In the genomic region with DNA sequence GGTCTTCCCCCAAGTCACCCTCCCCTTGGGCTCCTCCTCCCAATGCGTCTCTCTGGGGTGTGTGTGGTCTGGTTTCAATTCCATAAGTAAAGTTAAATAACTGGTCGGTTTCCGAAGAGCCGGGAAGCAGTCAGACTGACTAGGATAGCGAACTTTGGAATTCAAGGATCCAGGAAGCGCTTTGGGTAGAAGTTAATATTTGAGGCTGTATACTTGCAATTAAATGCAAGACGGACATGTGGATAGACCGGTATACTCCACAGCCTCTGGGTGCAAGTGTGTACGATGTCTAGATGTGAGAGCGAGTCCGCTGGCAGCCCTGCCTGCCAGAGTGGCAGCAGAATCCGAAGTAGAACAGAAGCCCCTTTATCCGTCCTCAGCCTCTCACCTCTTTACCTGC, we compare ENCODE assay signal across 20 mouse cellular contexts. TPM values are rescaled to one million over a fixed set of nuclear protein-coding genes. Genes with fewer than 3 reads are reported as not detected.
DNase-seq lines count a peak whose midpoint lies in the region; ATAC-seq and TF ChIP-seq lines count a peak whose summit lies in the region.
"Had no signal": no experiment of that assay in that cellular context is flagged by ENCODE, and none has a peak within 500 bp of the region (broad histone marks: within the 10 kb centered on the region; RNA-seq: fewer than 3 reads in every experiment).

No protein-coding gene starts in this region.

- peak; percentile 42 for DNase-seq in forebrain, postnatal 0 days
- peak; percentile 95 for DNase-seq in midbrain, embryonic 11.5 days (ENCODE audit: low spot score, missing footprints)
- no peak for DNase-seq in midbrain, embryonic 14.5 days
- peak; percentile 77 for DNase-seq in limb, embryonic 11.5 days (ENCODE audit: low spot score)
- no peak for DNase-seq in thymus, adult 2 months
- DNase-seq in spleen, postnatal 4 days (ENCODE audit: low spot score in 2 of 2): no peak
- DNase-seq: heart, postnatal 36 days had no signal

- H3K9ac ChIP-seq in forebrain, postnatal 0 days: no peak overlapping the region
- H3K9ac ChIP-seq in forebrain, embryonic 16.5 days (replicated peaks; ENCODE audit: low read depth, low read length): no peak overlapping the region
- H3K9ac ChIP-seq in midbrain, embryonic 11.5 days (ENCODE audit: low read length): no peak overlapping the region
- H3K9ac ChIP-seq in midbrain, embryonic 14.5 days (replicated peaks; ENCODE audit: low read length): no peak overlapping the region
- peak overlapping the region; percentile 86 for H3K9ac ChIP-seq in limb, embryonic 11.5 days (ENCODE audit: low read length)
- 0 out of 2 replicates have a peak overlapping the region, but pooled peaks have one; percentile 2 for H3K9ac ChIP-seq in neural tube, embryonic 15.5 days (replicated peaks)
- H3K9ac ChIP-seq: embryonic facial prominence, embryonic 12.5 days; heart, embryonic 12.5 days; liver, embryonic 12.5 days had no signal

- no peak for TF ChIP-seq POLR2A in thymus, adult 2 months (IDR thresholded peaks at IDR 0.05; ENCODE audit: control insufficient read depth, extremely low read depth, insufficient read depth, low read length, poor library complexity)

- ATAC-seq in forebrain, postnatal 0 days: no peak
- no peak for ATAC-seq in forebrain, embryonic 16.5 days
- ATAC-seq in midbrain, embryonic 11.5 days (ENCODE audit: low FRiP score): no peak
- no peak for ATAC-seq in midbrain, embryonic 14.5 days (ENCODE audit: low FRiP score, low TSS enrichment)
- ATAC-seq in limb, embryonic 11.5 days (ENCODE audit: insufficient number of reproducible peaks, low FRiP score, low TSS enrichment, low read depth): no peak
- ATAC-seq in neural tube, embryonic 15.5 days (ENCODE audit: low FRiP score): no peak
- ATAC-seq: liver, embryonic 12.5 days; midbrain, embryonic 16.5 days; Patski had no signal

- no peak overlapping the region for H3K4me2 ChIP-seq in forebrain, postnatal 0 days (ENCODE audit: low read depth)
- H3K4me2 ChIP-seq in forebrain, embryonic 16.5 days (ENCODE audit: low read length): no peak overlapping the region
- no peak overlapping the region for H3K4me2 ChIP-seq in midbrain, embryonic 11.5 days
- H3K4me2 ChIP-seq in midbrain, embryonic 14.5 days (ENCODE audit: low read length): no peak overlapping the region
- H3K4me2 ChIP-seq in limb, embryonic 11.5 days (ENCODE audit: low read depth, severe bottlenecking): peak overlapping the region; percentile 64
- peak overlapping the region; percentile 70 for H3K4me2 ChIP-seq in neural tube, embryonic 15.5 days
- H3K4me2 ChIP-seq: embryonic facial prominence, embryonic 12.5 days; heart, embryonic 12.5 days; liver, embryonic 12.5 days had no signal

- peaks cover 98% of the 10 kb centered on the region for H3K27me3 ChIP-seq in forebrain, postnatal 0 days (ENCODE audit: insufficient read depth, low read length)
- peaks cover 93% of the 10 kb centered on the region for H3K27me3 ChIP-seq in forebrain, embryonic 16.5 days (replicated peaks; ENCODE audit: control insufficient read depth, insufficient read depth, low read length)
- H3K27me3 ChIP-seq in midbrain, embryonic 11.5 days (ENCODE audit: control insufficient read depth, insufficient read depth, low read length): peaks cover 97% of the 10 kb centered on the region
- peaks cover 96% of the 10 kb centered on the region for H3K27me3 ChIP-seq in midbrain, embryonic 14.5 days (ENCODE audit: control insufficient read depth, insufficient read depth, low read length)
- peaks cover 46% of the 10 kb centered on the region for H3K27me3 ChIP-seq in limb, embryonic 11.5 days (ENCODE audit: control insufficient read depth, insufficient read depth, low read length)
- peaks cover 64% of the 10 kb centered on the region for H3K27me3 ChIP-seq in neural tube, embryonic 15.5 days (replicated peaks)
- peaks cover 43% of the 10 kb centered on the region for H3K27me3 ChIP-seq in thymus, adult 2 months (ENCODE audit: control insufficient read depth, insufficient read depth, low read length)

- no peaks in the 10 kb centered on the region for H3K36me3 ChIP-seq in forebrain, postnatal 0 days (ENCODE audit: insufficient read depth)
- H3K36me3 ChIP-seq in forebrain, embryonic 16.5 days (ENCODE audit: control insufficient read depth, insufficient read depth): no peaks in the 10 kb centered on the region
- no peaks in the 10 kb centered on the region for H3K36me3 ChIP-seq in midbrain, embryonic 11.5 days (ENCODE audit: control insufficient read depth, insufficient read depth, low read length)
- H3K36me3 ChIP-seq in midbrain, embryonic 14.5 days (ENCODE audit: control insufficient read depth, insufficient read depth, low read length): no peaks in the 10 kb centered on the region
- no peaks in the 10 kb centered on the region for H3K36me3 ChIP-seq in limb, embryonic 11.5 days (ENCODE audit: control insufficient read depth, insufficient read depth, low read length)
- H3K36me3 ChIP-seq in neural tube, embryonic 15.5 days: no peaks in the 10 kb centered on the region
- H3K36me3 ChIP-seq in thymus, adult 2 months (ENCODE audit: control insufficient read depth, insufficient read depth, low read length): no peaks in the 10 kb centered on the region
- H3K36me3 ChIP-seq: embryonic facial prominence, embryonic 12.5 days; heart, embryonic 12.5 days; liver, embryonic 12.5 days had no signal

- no peak overlapping the region for H3K27ac ChIP-seq in forebrain, postnatal 0 days (ENCODE audit: low read depth, low read length)
- H3K27ac ChIP-seq in forebrain, embryonic 16.5 days (ENCODE audit: low read length): no peak overlapping the region
- H3K27ac ChIP-seq in midbrain, embryonic 11.5 days (ENCODE audit: low read depth, low read length): no peak overlapping the region
- H3K27ac ChIP-seq in midbrain, embryonic 14.5 days (replicated peaks; ENCODE audit: low read depth, low read length): no peak overlapping the region
- peak overlapping the region; percentile 85 for H3K27ac ChIP-seq in limb, embryonic 11.5 days (replicated peaks; ENCODE audit: low read depth, low read length)
- peak overlapping the region; percentile 67; the same call in 1 of the 2 replicates for H3K27ac ChIP-seq in neural tube, embryonic 15.5 days (replicated peaks)
- H3K27ac ChIP-seq in thymus, adult 2 months (ENCODE audit: control insufficient read depth, insufficient read depth, low read length): no peak overlapping the region
- H3K27ac ChIP-seq: embryonic facial prominence, embryonic 12.5 days; liver, embryonic 12.5 days had no signal

- no peak for TF ChIP-seq CTCF in forebrain, postnatal 0 days (IDR thresholded peaks at IDR 0.05; ENCODE audit: low read depth)
- TF ChIP-seq CTCF in thymus, adult 2 months (IDR thresholded peaks at IDR 0.05; ENCODE audit: borderline replicate concordance, control insufficient read depth, extremely low read depth, insufficient read depth, low read length, poor library complexity): no peak

- no peaks in the 10 kb centered on the region for H3K4me1 ChIP-seq in forebrain, postnatal 0 days (ENCODE audit: insufficient read depth)
- H3K4me1 ChIP-seq in forebrain, embryonic 16.5 days (replicated peaks; ENCODE audit: control insufficient read depth, insufficient read depth, low read length): no peaks in the 10 kb centered on the region; the same call in 1 of the 2 replicates
- no peaks in the 10 kb centered on the region; the same call in 1 of the 2 replicates for H3K4me1 ChIP-seq in midbrain, embryonic 11.5 days (ENCODE audit: control insufficient read depth, insufficient read depth, low read length)
- no peaks in the 10 kb centered on the region for H3K4me1 ChIP-seq in midbrain, embryonic 14.5 days (ENCODE audit: control insufficient read depth, insufficient read depth, low read length)
- H3K4me1 ChIP-seq in limb, embryonic 11.5 days (ENCODE audit: control insufficient read depth, insufficient read depth, low read length): peaks cover 20% of the 10 kb centered on the region
- peaks cover 31% of the 10 kb centered on the region for H3K4me1 ChIP-seq in neural tube, embryonic 15.5 days
- H3K4me1 ChIP-seq in thymus, adult 2 months (replicated peaks; ENCODE audit: control insufficient read depth, insufficient read depth, low read length): no peaks in the 10 kb centered on the region
- H3K4me1 ChIP-seq: liver, embryonic 12.5 days had no signal

- no peak overlapping the region for H3K4me3 ChIP-seq in forebrain, postnatal 0 days (ENCODE audit: low read depth, low read length)
- H3K4me3 ChIP-seq in forebrain, embryonic 16.5 days (replicated peaks; ENCODE audit: low read length): no peak overlapping the region
- no peak overlapping the region for H3K4me3 ChIP-seq in midbrain, embryonic 11.5 days (ENCODE audit: low read depth, low read length)
- H3K4me3 ChIP-seq in midbrain, embryonic 14.5 days (replicated peaks; ENCODE audit: low read depth, low read length): no peak overlapping the region
- H3K4me3 ChIP-seq in limb, embryonic 11.5 days (ENCODE audit: low read depth, low read length): peak overlapping the region; percentile 55
- H3K4me3 ChIP-seq in neural tube, embryonic 15.5 days (replicated peaks): peak overlapping the region; percentile 14
- no peak overlapping the region for H3K4me3 ChIP-seq in thymus, adult 2 months (ENCODE audit: control insufficient read depth, insufficient read depth, low read length)
- H3K4me3 ChIP-seq: embryonic facial prominence, embryonic 12.5 days; heart, embryonic 12.5 days; liver, embryonic 12.5 days had no signal

- WGBS in forebrain, postnatal 0 days: under 1% methylated on average over 13 of the region's 13 CpGs
- WGBS in forebrain, embryonic 16.5 days: 1% methylated on average over 13 of the region's 13 CpGs
- 4% methylated on average over 13 of the region's 13 CpGs for WGBS in midbrain, embryonic 11.5 days
- WGBS in midbrain, embryonic 14.5 days: 3% methylated on average over 13 of the region's 13 CpGs
- 2% methylated on average over 13 of the region's 13 CpGs for whole genome bisulfite sequencing in limb, embryonic 11.5 days
- WGBS in neural tube, embryonic 15.5 days: 7% methylated on average over 13 of the region's 13 CpGs
- 16% methylated on average over 13 of the region's 13 CpGs for WGBS in thymus, adult 2 months

- H3K9me3 ChIP-seq in forebrain, postnatal 0 days (ENCODE audit: low read length): no peaks in the 10 kb centered on the region
- no peaks in the 10 kb centered on the region for H3K9me3 ChIP-seq in forebrain, embryonic 16.5 days (ENCODE audit: control insufficient read depth, low read length)
- H3K9me3 ChIP-seq in midbrain, embryonic 11.5 days (ENCODE audit: control insufficient read depth, low read length): no peaks in the 10 kb centered on the region
- H3K9me3 ChIP-seq in midbrain, embryonic 14.5 days (ENCODE audit: control insufficient read depth, low read length): no peaks in the 10 kb centered on the region
- no peaks in the 10 kb centered on the region for H3K9me3 ChIP-seq in limb, embryonic 11.5 days (ENCODE audit: control insufficient read depth, low read length)
- H3K9me3 ChIP-seq in neural tube, embryonic 15.5 days (replicated peaks): no peaks in the 10 kb centered on the region
- H3K9me3 ChIP-seq: embryonic facial prominence, embryonic 12.5 days; heart, embryonic 12.5 days; liver, embryonic 12.5 days had no signal

RNA-seq across cellular contexts. Expression of gene Hoxc10, which starts 4.1 kb away (rescaled TPM):
- total RNA-seq in forebrain, postnatal 0 days (2014; rRNA removed): not detected in 2 replicates
- polyA plus RNA-seq in forebrain, postnatal 0 days (2015; fragmentation: Nextera tagmentation; extraction: Ambion mirVana): not detected in 2 replicates
- polyA plus RNA-seq in forebrain, embryonic 16.5 days (2015; fragmentation: Nextera tagmentation; extraction: Ambion mirVana): not detected in 2 replicates
- polyA plus RNA-seq in midbrain, embryonic 11.5 days (2014; fragmentation: Nextera tagmentation; extraction: Ambion mirVana): not detected in 2 replicates
- not detected in 2 replicates for polyA plus RNA-seq in midbrain, embryonic 14.5 days (2014; fragmentation: Nextera tagmentation; extraction: Ambion mirVana)
- polyA plus RNA-seq in limb, embryonic 11.5 days (2014; fragmentation: Nextera tagmentation; extraction: Ambion mirVana): 43.9 and 56.2 TPM in 2 replicates
- polyA plus RNA-seq in neural tube, embryonic 15.5 days (2015; fragmentation: Nextera tagmentation; extraction: Ambion mirVana): 51.3 and 71.0 TPM in 2 replicates
- polyA plus RNA-seq in thymus, adult 2 months (2012; rRNA removed): 0.10 and 0.15 TPM in 2 replicates
- total RNA-seq: heart, postnatal 36 days; layer of hippocampus, adult 8-10 months; left cerebral cortex, adult 8-10 months; megakaryocyte progenitor cell, adult 5-6 weeks had no signal
- polyA plus RNA-seq: embryonic facial prominence, embryonic 12.5 days; heart, embryonic 12.5 days; liver, embryonic 12.5 days; lung, embryonic 16.5 days; midbrain, embryonic 16.5 days; spleen, adult 2 months had no signal

RNA-seq across cellular contexts. Expression of gene Hoxc5, which starts 4.8 kb away (rescaled TPM):
- total RNA-seq in forebrain, postnatal 0 days (2014; rRNA removed): not detected in 2 replicates
- not detected in 2 replicates for polyA plus RNA-seq in forebrain, postnatal 0 days (2015; fragmentation: Nextera tagmentation; extraction: Ambion mirVana)
- not detected in 2 replicates for polyA plus RNA-seq in forebrain, embryonic 16.5 days (2015; fragmentation: Nextera tagmentation; extraction: Ambion mirVana)
- not detected in 2 replicates for polyA plus RNA-seq in midbrain, embryonic 11.5 days (2014; fragmentation: Nextera tagmentation; extraction: Ambion mirVana)
- 0.12 TPM in 1 of 2 replicates, not detected in the other for polyA plus RNA-seq in midbrain, embryonic 14.5 days (2014; fragmentation: Nextera tagmentation; extraction: Ambion mirVana)
- 8.3 and 9.1 TPM in 2 replicates for polyA plus RNA-seq in limb, embryonic 11.5 days (2014; fragmentation: Nextera tagmentation; extraction: Ambion mirVana)
- 14.6 and 20.7 TPM in 2 replicates for polyA plus RNA-seq in neural tube, embryonic 15.5 days (2015; fragmentation: Nextera tagmentation; extraction: Ambion mirVana)
- polyA plus RNA-seq in thymus, adult 2 months (2012; rRNA removed): 0.15 and 0.32 TPM in 2 replicates
- total RNA-seq: heart, postnatal 36 days; layer of hippocampus, adult 8-10 months; left cerebral cortex, adult 8-10 months; megakaryocyte progenitor cell, adult 5-6 weeks had no signal
- polyA plus RNA-seq: midbrain, embryonic 16.5 days had no signal

RNA-seq across cellular contexts. Expression of gene Hoxc11, which starts 8.3 kb away (rescaled TPM):
- total RNA-seq in forebrain, postnatal 0 days (2014; rRNA removed): not detected in 2 replicates
- not detected in 2 replicates for polyA plus RNA-seq in forebrain, postnatal 0 days (2015; fragmentation: Nextera tagmentation; extraction: Ambion mirVana)
- polyA plus RNA-seq in forebrain, embryonic 16.5 days (2015; fragmentation: Nextera tagmentation; extraction: Ambion mirVana): not detected in 2 replicates
- not detected in 2 replicates for polyA plus RNA-seq in midbrain, embryonic 11.5 days (2014; fragmentation: Nextera tagmentation; extraction: Ambion mirVana)
- polyA plus RNA-seq in midbrain, embryonic 14.5 days (2014; fragmentation: Nextera tagmentation; extraction: Ambion mirVana): not detected in 2 replicates
- 5.5 and 5.9 TPM in 2 replicates for polyA plus RNA-seq in limb, embryonic 11.5 days (2014; fragmentation: Nextera tagmentation; extraction: Ambion mirVana)
- 2.1 and 5.6 TPM in 2 replicates for polyA plus RNA-seq in neural tube, embryonic 15.5 days (2015; fragmentation: Nextera tagmentation; extraction: Ambion mirVana)
- polyA plus RNA-seq in thymus, adult 2 months (2012; rRNA removed): 0.60 and 0.66 TPM in 2 replicates
- total RNA-seq: heart, postnatal 36 days; layer of hippocampus, adult 8-10 months; left cerebral cortex, adult 8-10 months; megakaryocyte progenitor cell, adult 5-6 weeks had no signal
- polyA plus RNA-seq: embryonic facial prominence, embryonic 12.5 days; heart, embryonic 12.5 days; liver, embryonic 12.5 days; lung, embryonic 16.5 days; midbrain, embryonic 16.5 days; Patski; spleen, adult 2 months had no signal

RNA-seq across cellular contexts. Expression of gene Hoxc9, which starts 13.7 kb away (rescaled TPM):
- not detected in 2 replicates for total RNA-seq in forebrain, postnatal 0 days (2014; rRNA removed)
- not detected in 2 replicates for polyA plus RNA-seq in forebrain, postnatal 0 days (2015; fragmentation: Nextera tagmentation; extraction: Ambion mirVana)
- polyA plus RNA-seq in forebrain, embryonic 16.5 days (2015; fragmentation: Nextera tagmentation; extraction: Ambion mirVana): not detected in 2 replicates
- polyA plus RNA-seq in midbrain, embryonic 11.5 days (2014; fragmentation: Nextera tagmentation; extraction: Ambion mirVana): not detected in 2 replicates
- not detected in 2 replicates for polyA plus RNA-seq in midbrain, embryonic 14.5 days (2014; fragmentation: Nextera tagmentation; extraction: Ambion mirVana)
- polyA plus RNA-seq in limb, embryonic 11.5 days (2014; fragmentation: Nextera tagmentation; extraction: Ambion mirVana): 4.4 and 6.1 TPM in 2 replicates
- 19.7 and 30.9 TPM in 2 replicates for polyA plus RNA-seq in neural tube, embryonic 15.5 days (2015; fragmentation: Nextera tagmentation; extraction: Ambion mirVana)
- polyA plus RNA-seq in thymus, adult 2 months (2012; rRNA removed): 0.05 and 0.14 TPM in 2 replicates
- total RNA-seq: heart, postnatal 36 days; layer of hippocampus, adult 8-10 months; left cerebral cortex, adult 8-10 months; megakaryocyte progenitor cell, adult 5-6 weeks had no signal
- polyA plus RNA-seq: embryonic facial prominence, embryonic 12.5 days; heart, embryonic 12.5 days; liver, embryonic 12.5 days; lung, embryonic 16.5 days; midbrain, embryonic 16.5 days; spleen, adult 2 months had no signal

RNA-seq across cellular contexts. Expression of gene Hoxc12, which starts 25.9 kb away (rescaled TPM):
- total RNA-seq in forebrain, postnatal 0 days (2014; rRNA removed): not detected in 2 replicates
- polyA plus RNA-seq in forebrain, postnatal 0 days (2015; fragmentation: Nextera tagmentation; extraction: Ambion mirVana): not detected in 2 replicates
- polyA plus RNA-seq in forebrain, embryonic 16.5 days (2015; fragmentation: Nextera tagmentation; extraction: Ambion mirVana): not detected in 2 replicates
- polyA plus RNA-seq in midbrain, embryonic 11.5 days (2014; fragmentation: Nextera tagmentation; extraction: Ambion mirVana): not detected in 2 replicates
- not detected in 2 replicates for polyA plus RNA-seq in midbrain, embryonic 14.5 days (2014; fragmentation: Nextera tagmentation; extraction: Ambion mirVana)
- 0.96 and 1.2 TPM in 2 replicates for polyA plus RNA-seq in limb, embryonic 11.5 days (2014; fragmentation: Nextera tagmentation; extraction: Ambion mirVana)
- 12.7 and 19.7 TPM in 2 replicates for polyA plus RNA-seq in neural tube, embryonic 15.5 days (2015; fragmentation: Nextera tagmentation; extraction: Ambion mirVana)
- polyA plus RNA-seq in thymus, adult 2 months (2012; rRNA removed): 0.17 TPM in 1 of 2 replicates, not detected in the other
- total RNA-seq: heart, postnatal 36 days; layer of hippocampus, adult 8-10 months; left cerebral cortex, adult 8-10 months; megakaryocyte progenitor cell, adult 5-6 weeks had no signal
- polyA plus RNA-seq: embryonic facial prominence, embryonic 12.5 days; heart, embryonic 12.5 days; liver, embryonic 12.5 days; lung, embryonic 16.5 days; midbrain, embryonic 16.5 days; Patski; spleen, adult 2 months; urinary bladder, adult 2 months had no signal

Comparison
In these comparisons a context has a peak if more than half of its experiments do, and no peak if none do; other contexts are left out.
1. DNase-seq: peak in forebrain, postnatal 0 days (single experiment), midbrain, embryonic 11.5 days (single experiment) and limb, embryonic 11.5 days (single experiment); none in midbrain, embryonic 14.5 days (single experiment), thymus, adult 2 months (single experiment) and spleen, postnatal 4 days (0 of 2).
2. H3K27ac ChIP-seq: peak in limb, embryonic 11.5 days (single experiment) and neural tube, embryonic 15.5 days (single experiment); none in forebrain, postnatal 0 days (single experiment), forebrain, embryonic 16.5 days (single experiment), midbrain, embryonic 11.5 days (single experiment), midbrain, embryonic 14.5 days (single experiment) and thymus, adult 2 months (single experiment).
3. H3K4me2 ChIP-seq: peak in limb, embryonic 11.5 days (single experiment) and neural tube, embryonic 15.5 days (single experiment); none in forebrain, postnatal 0 days (single experiment), forebrain, embryonic 16.5 days (single experiment), midbrain, embryonic 11.5 days (single experiment) and midbrain, embryonic 14.5 days (single experiment).
4. H3K4me3 ChIP-seq: peak in limb, embryonic 11.5 days (single experiment) and neural tube, embryonic 15.5 days (single experiment); none in forebrain, postnatal 0 days (single experiment), forebrain, embryonic 16.5 days (single experiment), midbrain, embryonic 11.5 days (single experiment), midbrain, embryonic 14.5 days (single experiment) and thymus, adult 2 months (single experiment).
5. H3K9ac ChIP-seq: peak in limb, embryonic 11.5 days (single experiment) and neural tube, embryonic 15.5 days (single experiment); none in forebrain, postnatal 0 days (single experiment), forebrain, embryonic 16.5 days (single experiment), midbrain, embryonic 11.5 days (single experiment) and midbrain, embryonic 14.5 days (single experiment).
6. RNA of gene Hoxc10, which starts 4.1 kb away (polyA plus RNA-seq): 43.9 to 56.2 TPM in limb, embryonic 11.5 days and 51.3 to 71.0 TPM in neural tube, embryonic 15.5 days; 0.10 to 0.15 TPM in thymus, adult 2 months, not detected in forebrain, postnatal 0 days, not detected in forebrain, embryonic 16.5 days, not detected in midbrain, embryonic 11.5 days and not detected in midbrain, embryonic 14.5 days; every median in the first group is over 10 times any median in the second.